Mouse (Mus musculus): Measurements from ENCODE around the gene Snx10. TPM values are rescaled to one million over a fixed set of nuclear protein-coding genes. Genes with fewer than 3 reads are reported as not detected.

Snx10 gene
- polyA plus RNA-seq, 1 experiment: 4.1 TPM

GRCm38 (mm10) chr6:51612371-51613051 lies 88.8 kb downstream of the Snx10 start:
- H3K4me3 ChIP-seq (ENCODE audit: insufficient read depth, low read depth, low read length): peak overlapping the region; percentile 35
- no peak for TF ChIP-seq POLR2A (IDR thresholded peaks at IDR 0.05; ENCODE audit: low read depth, low read length)
- peak; percentile 68 for TF ChIP-seq CTCF (conservative IDR thresholded peaks at IDR 0.05; ENCODE audit: insufficient read depth, insufficient read length, low read depth, low read length)
- 1% methylated on average over 54 of the region's 54 CpGs for WGBS
- no peaks in the 10 kb centered on the region for H3K27me3 ChIP-seq (replicated peaks; ENCODE audit: control insufficient read depth, insufficient read depth, low read length)
- no peak overlapping the region for H3K27ac ChIP-seq (ENCODE audit: insufficient read depth, low read depth, low read length)
- no peaks in the 10 kb centered on the region for H3K36me3 ChIP-seq (ENCODE audit: control insufficient read depth, insufficient read depth, low read length)
- peak; percentile 51 for DNase-seq
- no peaks in the 10 kb centered on the region for H3K4me1 ChIP-seq (ENCODE audit: control insufficient read depth, insufficient read depth, low read length)

DNA sequence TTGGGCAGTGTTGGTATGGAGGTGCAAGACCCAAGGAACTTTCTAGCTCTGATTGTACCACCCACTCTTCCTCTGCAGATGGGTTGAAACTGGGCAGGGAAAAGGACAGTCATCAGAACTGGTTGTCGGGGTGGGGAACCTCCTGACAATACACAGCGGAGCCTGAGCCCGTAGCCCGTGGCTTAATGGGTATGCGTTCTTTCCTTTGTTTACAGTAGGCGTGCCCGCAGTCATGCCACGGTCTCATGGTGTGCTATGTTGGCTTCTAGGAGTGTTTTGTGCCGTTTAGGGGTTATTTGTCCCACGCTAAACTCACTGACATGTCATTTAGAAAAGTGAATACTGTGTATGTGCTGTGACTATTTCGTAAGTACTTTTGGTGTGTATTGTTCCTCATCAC lies 90.0 kb downstream of the Snx10 start:
- DNase-seq: no peak
- TF ChIP-seq POLR2A (IDR thresholded peaks at IDR 0.05; ENCODE audit: low read depth, low read length): no peak
- no peak for TF ChIP-seq CTCF (conservative IDR thresholded peaks at IDR 0.05; ENCODE audit: insufficient read depth, insufficient read length, low read depth, low read length)
- Histone ChIP-seq H3K4me3 (ENCODE audit: insufficient read depth, low read depth, low read length) (no peak overlapping the region), H3K4me1 (ENCODE audit: control insufficient read depth, insufficient read depth, low read length) (no peaks in the 10 kb centered on the region), H3K27ac (ENCODE audit: insufficient read depth, low read depth, low read length) (no peak overlapping the region), H3K36me3 (ENCODE audit: control insufficient read depth, insufficient read depth, low read length) (no peaks in the 10 kb centered on the region), H3K27me3 (replicated peaks; ENCODE audit: control insufficient read depth, insufficient read depth, low read length) (no peaks in the 10 kb centered on the region)
- WGBS: 89% methylated on average over 11 of the region's 11 CpGs

DNA sequence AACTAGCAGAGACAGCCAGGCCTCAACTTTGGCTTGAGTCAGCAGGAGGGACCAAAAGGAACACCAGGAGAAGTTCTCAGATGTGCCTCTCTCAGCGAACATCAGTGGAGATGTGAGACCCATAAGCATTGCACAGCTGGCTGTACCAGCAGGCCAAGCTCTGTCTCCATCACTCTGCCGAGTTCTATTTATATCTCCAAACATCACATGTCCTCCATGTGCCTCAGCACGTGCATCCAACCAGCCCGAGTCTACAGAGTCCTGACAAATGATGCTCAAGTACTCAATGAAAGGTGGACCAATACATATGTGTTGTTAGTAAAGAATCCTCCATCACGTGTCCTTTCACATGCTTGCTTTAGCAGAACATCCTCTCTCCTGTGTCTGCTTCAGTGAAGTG lies 103.1 kb downstream of the Snx10 start:
- 91% methylated on average over 5 of the region's 5 CpGs for WGBS

GRCm38 (mm10) chr6:51629671-51630070 lies 106.0 kb downstream of the Snx10 start:
- Histone ChIP-seq H3K27ac (ENCODE audit: insufficient read depth, low read depth, low read length) (no peak overlapping the region), H3K27me3 (replicated peaks; ENCODE audit: control insufficient read depth, insufficient read depth, low read length) (no peaks in the 10 kb centered on the region), H3K4me1 (ENCODE audit: control insufficient read depth, insufficient read depth, low read length) (no peaks in the 10 kb centered on the region), H3K36me3 (ENCODE audit: control insufficient read depth, insufficient read depth, low read length) (no peaks in the 10 kb centered on the region), H3K4me3 (ENCODE audit: insufficient read depth, low read depth, low read length) (no peak overlapping the region)
- no peak for TF ChIP-seq POLR2A (IDR thresholded peaks at IDR 0.05; ENCODE audit: low read depth, low read length)
- WGBS: 67% methylated on average over 3 of the region's 3 CpGs
- DNase-seq: no peak

More for the DNA sequence above, 103.1 kb downstream of the Snx10 start:
- no peak for TF ChIP-seq POLR2A (IDR thresholded peaks at IDR 0.05; ENCODE audit: low read depth, low read length)
- TF ChIP-seq CTCF (conservative IDR thresholded peaks at IDR 0.05; ENCODE audit: insufficient read depth, insufficient read length, low read depth, low read length): no peak
- Histone ChIP-seq H3K27ac (ENCODE audit: insufficient read depth, low read depth, low read length) (no peak overlapping the region), H3K4me3 (ENCODE audit: insufficient read depth, low read depth, low read length) (no peak overlapping the region), H3K36me3 (ENCODE audit: control insufficient read depth, insufficient read depth, low read length) (no peaks in the 10 kb centered on the region), H3K4me1 (ENCODE audit: control insufficient read depth, insufficient read depth, low read length) (no peaks in the 10 kb centered on the region), H3K27me3 (replicated peaks; ENCODE audit: control insufficient read depth, insufficient read depth, low read length) (no peaks in the 10 kb centered on the region; the same call in 1 of the 2 replicates)
- DNase-seq: no peak

GRCm38 (mm10) chr6:51630184-51630583 lies 106.5 kb downstream of the Snx10 start:
- Histone ChIP-seq H3K27ac (ENCODE audit: insufficient read depth, low read depth, low read length) (no peak overlapping the region), H3K4me1 (ENCODE audit: control insufficient read depth, insufficient read depth, low read length) (no peaks in the 10 kb centered on the region), H3K4me3 (ENCODE audit: insufficient read depth, low read depth, low read length) (no peak overlapping the region), H3K27me3 (replicated peaks; ENCODE audit: control insufficient read depth, insufficient read depth, low read length) (no peaks in the 10 kb centered on the region), H3K36me3 (ENCODE audit: control insufficient read depth, insufficient read depth, low read length) (no peaks in the 10 kb centered on the region)
- TF ChIP-seq POLR2A (IDR thresholded peaks at IDR 0.05; ENCODE audit: low read depth, low read length) (no peak), CTCF (conservative IDR thresholded peaks at IDR 0.05; ENCODE audit: insufficient read depth, insufficient read length, low read depth, low read length) (no peak)
- DNase-seq: no peak
- 53% methylated on average over 2 of the region's 2 CpGs for WGBS

DNA sequence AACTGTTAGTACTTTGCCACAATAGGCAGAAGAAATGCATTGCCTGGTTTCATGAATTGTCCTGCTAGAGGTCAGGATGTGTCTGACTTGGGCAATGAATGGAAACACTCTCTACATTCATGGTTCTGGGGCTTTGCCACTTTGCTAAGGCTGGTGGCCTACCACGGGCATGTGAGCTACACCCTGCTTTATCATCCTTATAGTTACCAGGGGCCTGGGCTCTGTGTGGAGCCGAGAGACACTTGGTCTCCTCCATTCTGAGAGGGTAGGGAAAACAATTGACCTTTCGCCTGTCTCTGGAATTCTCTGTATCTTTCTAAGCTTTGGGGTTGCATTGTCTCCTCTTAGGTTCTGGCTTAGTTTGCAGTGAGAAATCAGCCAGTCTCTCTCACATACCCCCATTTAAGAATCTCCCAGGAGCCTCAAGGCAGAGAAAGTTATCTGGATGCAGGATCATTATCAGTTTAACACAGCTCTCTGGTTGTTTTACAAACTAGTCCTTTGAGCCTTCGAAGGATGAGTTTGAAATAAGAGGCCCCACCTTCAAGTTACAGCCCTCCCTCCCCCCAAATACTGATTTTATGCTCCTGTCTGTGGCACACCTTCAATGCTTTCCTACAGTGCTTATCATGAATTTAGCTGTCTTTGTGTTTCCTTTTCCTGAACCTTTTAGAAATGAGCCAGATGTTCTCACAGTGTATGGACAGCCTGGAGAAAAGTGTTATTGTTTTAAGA lies 109.4 kb downstream of the Snx10 start:
- DNase-seq: no peak
- Histone ChIP-seq H3K36me3 (ENCODE audit: control insufficient read depth, insufficient read depth, low read length) (no peaks in the 10 kb centered on the region), H3K27me3 (replicated peaks; ENCODE audit: control insufficient read depth, insufficient read depth, low read length) (no peaks in the 10 kb centered on the region), H3K4me3 (ENCODE audit: insufficient read depth, low read depth, low read length) (no peak overlapping the region), H3K4me1 (ENCODE audit: control insufficient read depth, insufficient read depth, low read length) (0 out of 2 replicates have a peak, but pooled peaks cover 2% of the 10 kb centered on the region), H3K27ac (ENCODE audit: insufficient read depth, low read depth, low read length) (no peak overlapping the region)
- WGBS: 78% methylated on average over 4 of the region's 4 CpGs
- TF ChIP-seq POLR2A (IDR thresholded peaks at IDR 0.05; ENCODE audit: low read depth, low read length) (no peak), CTCF (conservative IDR thresholded peaks at IDR 0.05; ENCODE audit: insufficient read depth, insufficient read length, low read depth, low read length) (no peak)

DNA sequence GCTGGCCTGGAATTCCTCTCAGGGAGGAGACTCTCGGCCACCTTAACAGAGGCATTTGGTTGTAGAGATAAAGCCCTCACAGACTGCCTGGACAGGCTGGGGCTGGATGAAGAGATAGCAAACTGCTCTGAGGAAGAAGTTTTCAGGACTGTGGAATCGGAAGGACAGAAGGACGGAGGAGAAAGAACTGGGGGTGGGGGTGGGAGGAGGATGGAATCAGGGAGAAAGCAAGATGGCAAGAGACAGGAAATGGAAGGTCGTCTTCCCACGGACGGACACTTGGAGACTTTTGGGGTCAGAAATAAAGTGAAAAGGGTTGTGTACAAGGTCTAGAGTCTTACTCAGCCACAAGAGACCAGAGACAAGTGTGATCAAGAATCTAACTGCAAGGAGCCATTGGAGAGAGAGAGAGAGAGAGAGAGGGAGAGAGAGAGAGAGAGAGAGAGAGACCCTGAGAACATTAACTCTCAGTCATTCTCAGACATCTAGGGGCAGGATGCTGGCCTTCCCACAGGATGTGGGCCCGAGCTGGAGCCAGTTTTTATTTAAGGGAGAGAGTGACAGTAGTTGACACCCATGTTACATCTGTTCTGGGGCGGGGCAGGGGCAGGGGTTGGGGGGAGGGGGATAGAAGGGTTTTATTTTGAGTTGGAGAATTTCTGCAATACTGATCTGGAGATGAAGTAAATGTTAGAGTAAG lies 110.1 kb downstream of the Snx10 start:
- H3K4me1 ChIP-seq (ENCODE audit: control insufficient read depth, insufficient read depth, low read length): 0 out of 2 replicates have a peak, but pooled peaks cover 2% of the 10 kb centered on the region
- H3K4me3 ChIP-seq (ENCODE audit: insufficient read depth, low read depth, low read length): no peak overlapping the region
- no peak overlapping the region for H3K27ac ChIP-seq (ENCODE audit: insufficient read depth, low read depth, low read length)
- TF ChIP-seq CTCF (conservative IDR thresholded peaks at IDR 0.05; ENCODE audit: insufficient read depth, insufficient read length, low read depth, low read length) (no peak), POLR2A (IDR thresholded peaks at IDR 0.05; ENCODE audit: low read depth, low read length) (no peak)
- no peak for DNase-seq
- no peaks in the 10 kb centered on the region for H3K36me3 ChIP-seq (ENCODE audit: control insufficient read depth, insufficient read depth, low read length)
- H3K27me3 ChIP-seq (replicated peaks; ENCODE audit: control insufficient read depth, insufficient read depth, low read length): no peaks in the 10 kb centered on the region
- 64% methylated on average over 8 of the region's 8 CpGs for WGBS

All from kidney, adult 2 months (tissue).